Mouse (Mus musculus) C2C12 (cell line): ENCODE measurements at regions not wholly inside any gene's neighbourhood (a gene's known extent, or its start where the extent isn't known, plus 50 kb on each side); places are given as distances from the start of the nearest gene placed in this dataset.

Experiments used
- H3K27me3 ChIP-seq: one replicate; pipeline ENCODE4 v1.6.1; 2011; ENCODE audit not compliant: control insufficient read depth, insufficient read depth, insufficient read length
- H3K36me3 ChIP-seq: one replicate; pipeline ENCODE4 v1.6.1; 2011; ENCODE audit not compliant: control insufficient read depth, insufficient read depth
- H3K4me3 ChIP-seq: one replicate; pipeline ENCODE4 v1.5.1; 2011; ENCODE audit warnings: mild to moderate bottlenecking, control low read depth; ENCODE audit not compliant: poor library complexity, insufficient read depth, severe bottlenecking
- H3K79me2 ChIP-seq: one replicate; pipeline ENCODE4 v1.6.1; 2011; ENCODE audit not compliant: control insufficient read depth, insufficient read depth
- H3K79me3 ChIP-seq: one replicate; pipeline ENCODE4 v1.6.1; 2011; ENCODE audit warnings: low read depth, control low read depth
- H3ac ChIP-seq: one replicate; pipeline ENCODE3; 2011; ENCODE audit warnings: low read depth; ENCODE audit not compliant: control insufficient read depth, insufficient read length
- CEBPB ChIP-seq: IDR thresholded peaks from one replicate; pipeline ENCODE4 v1.6.1; 2011; ENCODE audit warnings: low read depth, mild to moderate bottlenecking, control low read depth, moderate library complexity
- CTCF ChIP-seq: IDR thresholded peaks from one replicate; pipeline ENCODE4 v1.5.1; 2011; ENCODE audit not compliant: control insufficient read depth, insufficient read depth, insufficient read length
- FOSL1 ChIP-seq: IDR thresholded peaks from one replicate; pipeline ENCODE4 v1.8.0; 2011; ENCODE audit warnings: mild to moderate bottlenecking, low read length; ENCODE audit not compliant: poor library complexity, insufficient read depth, severe bottlenecking
- MAX ChIP-seq: IDR thresholded peaks from one replicate; pipeline ENCODE4 v1.6.1; 2011; ENCODE audit warnings: mild to moderate bottlenecking, control low read depth
- MYOD1 ChIP-seq: IDR thresholded peaks from one replicate; pipeline ENCODE4 v1.6.1; 2011; ENCODE audit warnings: low read depth; ENCODE audit not compliant: control insufficient read depth, insufficient read length
- MYOG ChIP-seq: IDR thresholded peaks from one replicate; pipeline ENCODE4 v1.6.1; 2011; ENCODE audit not compliant: control insufficient read depth, insufficient read length; ENCODE audit errors: extremely low read depth
- USF1 ChIP-seq: IDR thresholded peaks from one replicate; pipeline ENCODE4 v1.6.1; 2011; ENCODE audit warnings: low read depth, mild to moderate bottlenecking, control low read depth, moderate library complexity

- no peak for TF ChIP-seq CTCF
- TF ChIP-seq USF1: no peak
- TF ChIP-seq MYOG: no peak
- TF ChIP-seq MYOD1: no peak
- no peak for TF ChIP-seq CEBPB
- no peak for TF ChIP-seq FOSL1
- no peak for TF ChIP-seq MAX
- H3K36me3 ChIP-seq: no peaks in the 10 kb centered on the region
- no peak overlapping the region for H3K4me3 ChIP-seq
- no peaks in the 10 kb centered on the region for H3K27me3 ChIP-seq
- no peak overlapping the region for H3ac ChIP-seq
- no peaks in the 10 kb centered on the region for H3K79me3 ChIP-seq
- H3K79me2 ChIP-seq: no peaks in the 10 kb centered on the region
Observed at GRCm38 (mm10) chr15:61155530-61155929, 232.7 kb upstream of the A1bg start.

GRCm38 (mm10) chr15:61154166-61154565, 231.4 kb upstream of the A1bg start:
- no peaks in the 10 kb centered on the region for H3K27me3 ChIP-seq
- no peak overlapping the region for H3ac ChIP-seq
- TF ChIP-seq CEBPB (no peak), USF1 (no peak), MAX (no peak), MYOG (no peak), MYOD1 (no peak), CTCF (no peak), FOSL1 (no peak)
- H3K36me3 ChIP-seq: no peaks in the 10 kb centered on the region
- no peaks in the 10 kb centered on the region for H3K79me2 ChIP-seq
- no peaks in the 10 kb centered on the region for H3K79me3 ChIP-seq
- H3K4me3 ChIP-seq: no peak overlapping the region

- H3ac ChIP-seq: no peak overlapping the region
- no peaks in the 10 kb centered on the region for H3K27me3 ChIP-seq
- H3K79me3 ChIP-seq: no peaks in the 10 kb centered on the region
- no peaks in the 10 kb centered on the region for H3K36me3 ChIP-seq
- H3K79me2 ChIP-seq: no peaks in the 10 kb centered on the region
- no peak overlapping the region for H3K4me3 ChIP-seq
- TF ChIP-seq MYOG: no peak
- no peak for TF ChIP-seq FOSL1
- TF ChIP-seq MAX: no peak
- no peak for TF ChIP-seq USF1
- no peak for TF ChIP-seq CTCF
- TF ChIP-seq CEBPB: no peak
- TF ChIP-seq MYOD1: no peak
Observed at GRCm38 (mm10) chr15:61142851-61143250, 220.0 kb upstream of the A1bg start.

- H3K36me3 ChIP-seq: no peaks in the 10 kb centered on the region
- no peaks in the 10 kb centered on the region for H3K79me2 ChIP-seq
- H3ac ChIP-seq: no peak overlapping the region
- TF ChIP-seq CEBPB (no peak), MYOG (no peak), CTCF (no peak), MYOD1 (no peak), FOSL1 (peak; percentile 5), USF1 (no peak)
- no peaks in the 10 kb centered on the region for H3K27me3 ChIP-seq
- no peaks in the 10 kb centered on the region for H3K79me3 ChIP-seq
- no peak overlapping the region for H3K4me3 ChIP-seq
Observed at GRCm38 (mm10) chr15:61139151-61139550, 216.3 kb upstream of the A1bg start.

GRCm38 (mm10) chr15:61136781-61137180, 214.0 kb upstream of the A1bg start:
- H3K4me3 ChIP-seq: no peak overlapping the region
- H3K79me2 ChIP-seq: no peaks in the 10 kb centered on the region
- H3ac ChIP-seq: no peak overlapping the region
- H3K79me3 ChIP-seq: no peaks in the 10 kb centered on the region
- no peaks in the 10 kb centered on the region for H3K36me3 ChIP-seq
- no peak for TF ChIP-seq FOSL1
- TF ChIP-seq CTCF: no peak
- H3K27me3 ChIP-seq: no peaks in the 10 kb centered on the region

- H3K36me3 ChIP-seq: no peaks in the 10 kb centered on the region
- no peak for TF ChIP-seq CTCF
- TF ChIP-seq CEBPB: no peak
- no peak for TF ChIP-seq USF1
- no peak for TF ChIP-seq MYOG
- no peak for TF ChIP-seq MYOD1
- no peak for TF ChIP-seq MAX
- no peak for TF ChIP-seq FOSL1
- H3K79me2 ChIP-seq: no peaks in the 10 kb centered on the region
- H3ac ChIP-seq: no peak overlapping the region
- H3K4me3 ChIP-seq: no peak overlapping the region
- no peaks in the 10 kb centered on the region for H3K27me3 ChIP-seq
- no peaks in the 10 kb centered on the region for H3K79me3 ChIP-seq
Observed at GRCm38 (mm10) chr15:61133316-61133715, 210.5 kb upstream of the A1bg start.
